Mouse (Mus musculus): ENCODE results near the gene Vmn1r124. TPM values are rescaled to one million over a fixed set of nuclear protein-coding genes. Genes with fewer than 3 reads are reported as not detected.

Vmn1r124 gene
- not detected for total RNA-seq (2023)

DNA sequence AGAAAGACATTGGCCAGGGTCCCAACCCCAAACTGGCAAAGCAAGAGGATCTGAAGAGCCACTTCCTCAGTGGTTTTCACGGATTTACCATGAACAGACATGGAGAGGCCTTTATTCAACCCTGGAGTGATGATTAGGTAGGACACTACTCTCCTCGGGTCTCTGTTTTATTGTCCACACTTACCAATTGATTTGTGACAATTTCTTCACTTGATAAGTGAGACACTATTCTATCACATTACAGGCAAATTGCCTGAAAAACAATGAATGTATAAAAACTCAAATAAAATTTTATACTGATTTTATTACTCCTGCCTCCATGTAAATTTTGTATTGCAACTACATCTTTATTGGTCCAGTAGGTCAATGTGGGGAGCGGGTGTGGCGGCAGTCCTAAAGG lies at the start of gene Vmn1r124:
Gene Vmn1r124 (minus strand): TSS at position 101 of the 400 bp plus-strand sequence.

DNA sequence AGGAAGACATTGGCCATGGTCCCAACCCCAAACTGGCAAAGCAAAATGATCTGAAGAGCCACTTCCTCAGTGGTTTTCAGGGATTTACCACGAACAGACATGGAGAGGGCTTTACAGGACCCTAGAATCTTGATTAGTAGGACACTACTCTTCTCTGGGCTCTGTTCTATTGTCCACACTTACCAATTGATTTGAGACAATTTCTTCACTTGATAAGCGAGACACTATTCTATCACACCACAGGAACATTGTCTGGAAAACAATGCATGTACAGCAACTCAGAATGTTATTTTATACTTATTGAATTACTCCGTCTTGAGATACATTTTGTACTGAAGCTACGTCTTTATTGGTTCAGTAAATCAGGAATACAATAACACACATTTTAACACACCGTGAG lies 41.0 kb upstream of the Vmn1r124 start, which contains the start of gene Vmn1r126:
Gene Vmn1r126 (minus strand): TSS at position 101 of the 400 bp plus-strand sequence.

DNA sequence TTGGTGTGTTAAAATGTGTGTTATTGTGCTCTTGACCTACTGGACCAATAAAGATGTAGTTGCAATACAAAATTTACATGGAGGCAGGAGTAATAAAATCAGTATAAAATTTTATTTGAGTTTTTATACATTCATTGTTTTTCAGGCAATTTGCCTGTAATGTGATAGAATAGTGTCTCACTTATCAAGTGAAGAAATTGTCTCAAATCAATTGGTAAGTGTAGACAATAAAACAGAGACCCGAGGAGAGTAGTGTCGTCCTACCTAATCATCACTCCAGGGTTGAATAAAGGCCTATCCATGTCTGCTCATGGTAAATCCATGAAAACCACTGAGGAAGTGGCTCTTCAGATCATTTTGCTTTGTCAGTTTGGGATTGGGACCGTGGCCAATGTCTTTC lies 11.5 kb upstream of the Vmn1r124 start, which contains the start of gene Vmn1r125:
Gene Vmn1r125 (plus strand): TSS at position 301 of the 400 bp plus-strand sequence.

Other genes with a start within 250 kb of the Vmn1r124 start
- not detected for gene Vmn1r119, start 248.2 kb downstream of the Vmn1r124 start, total RNA-seq (2023)
- gene Vmn1r120, start 206.8 kb downstream of the Vmn1r124 start, total RNA-seq (2023) = not detected
- not detected for gene Vmn1r121, start 162.1 kb downstream of the Vmn1r124 start, total RNA-seq (2023)
- not detected for gene Vmn1r122, start 126.5 kb downstream of the Vmn1r124 start, total RNA-seq (2023)
- not detected for gene Vmn1r123, start 98.4 kb downstream of the Vmn1r124 start, total RNA-seq (2023)
- gene Gm5157, start 70.2 kb downstream of the Vmn1r124 start, total RNA-seq (2023) = not detected
- not detected for gene Vmn1r125, start 11.6 kb upstream of the Vmn1r124 start, total RNA-seq (2023)
- not detected for gene Vmn1r126, start 40.9 kb upstream of the Vmn1r124 start, total RNA-seq (2023)
- gene Vmn1r127, start 59.2 kb upstream of the Vmn1r124 start, total RNA-seq (2023) = not detected
- gene Vmn1r128, start 88.8 kb upstream of the Vmn1r124 start, total RNA-seq (2023) = not detected
- gene Vmn1r129, start 100.7 kb upstream of the Vmn1r124 start, total RNA-seq (2023) = not detected
- not detected for gene Gm6882, start 172.1 kb upstream of the Vmn1r124 start, total RNA-seq (2023)

All from CD8-positive naive resting alpha-beta T cell, adult 57 days (primary cell).